ENCODE assay signal across 15 mouse cellular contexts in the genomic region with DNA sequence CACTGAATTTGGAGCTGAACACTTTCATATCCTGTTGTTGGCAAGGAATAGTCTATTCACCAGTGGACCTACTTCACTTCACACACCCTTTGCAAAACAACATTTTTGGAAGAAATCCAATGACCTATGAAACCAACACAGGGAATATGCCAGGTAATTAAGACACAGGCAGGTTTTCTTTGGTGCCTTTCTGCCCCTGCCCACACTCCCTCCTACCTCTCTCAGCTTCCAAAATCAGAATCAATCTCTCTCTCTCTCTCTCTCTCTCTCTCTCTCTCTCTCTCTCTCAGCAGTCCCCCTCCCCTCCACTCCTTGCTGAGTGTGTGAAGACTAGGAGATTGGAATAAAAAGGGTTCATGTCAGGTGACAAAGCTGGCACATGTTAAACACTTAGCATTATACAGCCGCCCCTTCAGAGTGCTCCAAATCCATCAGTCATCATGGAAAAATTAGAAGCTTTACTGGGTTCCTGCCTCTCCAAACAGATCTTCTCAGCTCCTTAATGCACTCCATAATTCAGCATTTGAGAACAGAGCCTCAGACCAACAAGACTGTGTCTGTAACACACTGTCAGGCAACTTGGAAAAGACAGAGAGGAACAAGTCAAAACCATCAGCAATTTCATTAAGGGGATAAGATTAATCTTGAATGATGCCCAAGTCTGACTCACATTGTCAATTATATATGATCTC. TPM values are rescaled to one million over a fixed set of nuclear protein-coding genes. Genes with fewer than 3 reads are reported as not detected.
DNase-seq lines count a peak whose midpoint lies in the region; ATAC-seq and TF ChIP-seq lines count a peak whose summit lies in the region.
"Had no signal": no experiment of that assay in that cellular context is flagged by ENCODE, and none has a peak within 500 bp of the region (broad histone marks: within the 10 kb centered on the region; RNA-seq: fewer than 3 reads in every experiment).

No protein-coding gene starts in this region.

- no peak overlapping the region for H3K9ac ChIP-seq in limb, embryonic 14.5 days (ENCODE audit: low read depth, low read length, severe bottlenecking)
- H3K9ac ChIP-seq: embryonic facial prominence, embryonic 13.5 days; heart, embryonic 13.5 days; neural tube, embryonic 13.5 days had no signal

- DNase-seq in kidney, adult 2 months, result peak; percentile 25
- no peak for DNase-seq in kidney, postnatal 36 days
- peak; percentile 59 for DNase-seq in MN1 (ENCODE audit: low spot score)
- peak; percentile 64 for DNase-seq in Muller cell, postnatal 12 days (ENCODE audit: inconsistent ontology term)
- peak; percentile 50 for DNase-seq in limb, embryonic 14.5 days (ENCODE audit: low spot score)
- no peak for DNase-seq in thymus, postnatal 25 days
- DNase-seq in layer of hippocampus, adult 18-20 months (ENCODE audit: low spot score in 2 of 2), result no peak
- DNase-seq: cerebellum, adult 18-20 months; gastrocnemius, postnatal 25 days; layer of hippocampus, postnatal 36 days; right cerebral cortex, postnatal 25 days had no signal

- no peak overlapping the region for H3K4me2 ChIP-seq in limb, embryonic 14.5 days (replicated peaks; ENCODE audit: low read depth, low read length, severe bottlenecking)
- H3K4me2 ChIP-seq: embryonic facial prominence, embryonic 13.5 days; heart, embryonic 13.5 days; neural tube, embryonic 13.5 days had no signal

- TF ChIP-seq POLR2A in kidney, adult 2 months (IDR thresholded peaks at IDR 0.05; ENCODE audit: low read depth, low read length), result no peak
- TF ChIP-seq POLR2A in limb, embryonic 14.5 days (IDR thresholded peaks at IDR 0.05; ENCODE audit: borderline replicate concordance, extremely low read depth, insufficient read depth, insufficient read length), result no peak

- H3K4me1 ChIP-seq in kidney, adult 2 months (ENCODE audit: control insufficient read depth, insufficient read depth, low read length), result peaks cover 3% of the 10 kb centered on the region; the same call in 1 of the 2 replicates
- peaks cover 10% of the 10 kb centered on the region for H3K4me1 ChIP-seq in limb, embryonic 14.5 days (ENCODE audit: control insufficient read depth, insufficient read depth, low read length)

- H3K36me3 ChIP-seq in kidney, adult 2 months (ENCODE audit: control insufficient read depth, insufficient read depth, low read length), result no peaks in the 10 kb centered on the region
- H3K36me3 ChIP-seq in limb, embryonic 14.5 days (ENCODE audit: control insufficient read depth, insufficient read depth, low read length), result no peaks in the 10 kb centered on the region
- H3K36me3 ChIP-seq: embryonic facial prominence, embryonic 13.5 days; heart, embryonic 13.5 days; neural tube, embryonic 13.5 days had no signal

- no peaks in the 10 kb centered on the region; the same call in 1 of the 2 replicates for H3K27me3 ChIP-seq in kidney, adult 2 months (replicated peaks; ENCODE audit: control insufficient read depth, insufficient read depth, low read length)
- H3K27me3 ChIP-seq in limb, embryonic 14.5 days (ENCODE audit: control insufficient read depth, insufficient read depth, low read length), result no peaks in the 10 kb centered on the region
- H3K27me3 ChIP-seq: embryonic facial prominence, embryonic 13.5 days; heart, embryonic 13.5 days; neural tube, embryonic 13.5 days had no signal

- WGBS in kidney, adult 2 months, result 78% methylated on average over 1 of the region's 1 CpGs
- WGBS in limb, embryonic 14.5 days, result 53% methylated on average over 1 of the region's 1 CpGs

- H3K27ac ChIP-seq in kidney, adult 2 months (ENCODE audit: insufficient read depth, low read depth, low read length), result no peak overlapping the region
- peak overlapping the region; percentile 22; the same call in 1 of the 2 replicates for H3K27ac ChIP-seq in limb, embryonic 14.5 days (replicated peaks; ENCODE audit: low read depth, low read length)
- H3K27ac ChIP-seq: embryonic facial prominence, embryonic 13.5 days; heart, embryonic 13.5 days; neural tube, embryonic 13.5 days had no signal

- no peak overlapping the region for H3K4me3 ChIP-seq in kidney, adult 2 months (ENCODE audit: insufficient read depth, low read depth, low read length)
- no peak overlapping the region for H3K4me3 ChIP-seq in limb, embryonic 14.5 days (replicated peaks; ENCODE audit: low read length)
- H3K4me3 ChIP-seq: embryonic facial prominence, embryonic 13.5 days; heart, embryonic 13.5 days; neural tube, embryonic 13.5 days had no signal

- no peak for TF ChIP-seq CTCF in kidney, adult 2 months (conservative IDR thresholded peaks at IDR 0.05; ENCODE audit: insufficient read depth, insufficient read length, low read depth, low read length)

- H3K9me3 ChIP-seq in limb, embryonic 14.5 days (ENCODE audit: control insufficient read depth, low read length), result no peaks in the 10 kb centered on the region
- H3K9me3 ChIP-seq: embryonic facial prominence, embryonic 13.5 days; heart, embryonic 13.5 days; neural tube, embryonic 13.5 days had no signal

- peak; percentile 37; the same call in 1 of the 2 replicates for ATAC-seq in limb, embryonic 14.5 days (ENCODE audit: low FRiP score, low read depth)
- ATAC-seq: activated CD4-positive, CD25-positive, alpha-beta regulatory T cell, adult 4 months had no signal

RNA-seq across cellular contexts. Expression of a gene that starts 34.3 kb away (rescaled TPM):
- polyA plus RNA-seq in kidney, adult 2 months (2012; rRNA removed), result 3.8 and 5.2 TPM in 2 replicates
- 22.4 and 23.6 TPM in 2 replicates for polyA plus RNA-seq in limb, embryonic 14.5 days (2012; rRNA removed)
- polyA plus RNA-seq in limb, embryonic 14.5 days (2014; fragmentation: Nextera tagmentation; extraction: Ambion mirVana), result 30.8 and 32.7 TPM in 2 replicates
- 100 to 1,000 TPM; 111 to 112 TPM for total RNA-seq in layer of hippocampus, adult 18-20 months (2021)

Comparison
In these comparisons a context has a peak if more than half of its experiments do, and no peak if none do; other contexts are left out.
1. DNase-seq: peak in kidney, adult 2 months (single experiment), MN1 (single experiment), Muller cell, postnatal 12 days (single experiment) and limb, embryonic 14.5 days (single experiment); none in kidney, postnatal 36 days (0 of 2), thymus, postnatal 25 days (single experiment) and layer of hippocampus, adult 18-20 months (0 of 2).